Mouse (Mus musculus) heart, embryonic 16.5 days (tissue): ENCODE data around the gene Naxd. TPM values are rescaled to one million over a fixed set of nuclear protein-coding genes. Genes with fewer than 3 reads are reported as not detected.

Experiments used
- ATAC-seq: fragments of 200-750 bp; cut with Nextera tagmentation; replicated peaks from 2 replicates; pipeline ENCODE4 v1.8.0; 2017; ENCODE audit warnings: moderate number of reproducible peaks; ENCODE audit not compliant: insufficient read depth, low FRiP score; ENCODE audit errors: extremely low read depth
- H3K27ac ChIP-seq: fragments of 300-500 bp; sonication (generic); 2 replicates; pipeline ENCODE4 v1.5.1; 2014; ENCODE audit warnings: mild to moderate bottlenecking, low read length, control low read depth, moderate library complexity
- H3K27me3 ChIP-seq: fragments of 300-500 bp; sonication (generic); 2 replicates; pipeline ENCODE4 v1.6.1; 2014; ENCODE audit warnings: low read length, mixed read lengths; ENCODE audit not compliant: control insufficient read depth, insufficient read depth
- H3K36me3 ChIP-seq: fragments of 300-500 bp; sonication (generic); 2 replicates; pipeline ENCODE4 v1.6.1; 2014; ENCODE audit not compliant: control insufficient read depth, insufficient read depth
- H3K4me1 ChIP-seq: fragments of 300-500 bp; sonication (generic); 2 replicates; pipeline ENCODE4 v1.6.1; 2014; ENCODE audit warnings: low read length, mixed read lengths; ENCODE audit not compliant: control insufficient read depth, insufficient read depth
- H3K4me2 ChIP-seq: fragments of 300-500 bp; sonication (generic); 2 replicates; pipeline ENCODE4 v1.6.1; 2014; ENCODE audit warnings: low read depth, mild to moderate bottlenecking, control low read depth, low read length
- H3K4me3 ChIP-seq: fragments of 300-500 bp; sonication (generic); 2 replicates; pipeline ENCODE4 v1.5.1; 2014; ENCODE audit warnings: mild to moderate bottlenecking, control low read depth, low read length
- H3K9ac ChIP-seq: fragments of 300-500 bp; sonication (generic); 2 replicates; pipeline ENCODE4 v1.6.1; 2014; ENCODE audit warnings: low read length, control low read depth
- H3K9me3 ChIP-seq: fragments of 300-500 bp; sonication (generic); replicated peaks from 2 replicates; pipeline ENCODE4 v1.6.1; 2016; ENCODE audit warnings: low read length; ENCODE audit not compliant: control insufficient read depth
- WGBS: fragments of 180-500 bp; shearing (Covaris S2); extraction: QIAGEN DNeasy Blood & Tissue Kit; methylation state at CpG from one replicate; pipeline ENCODE4 v1.1.7; 2014; 5-methylcytosine and 5-hydroxymethylcytosine counted together
- polyA plus RNA-seq: library from polyadenylated mRNA; unstranded; fragments of >200 nt; fragmentation: Nextera tagmentation; extraction: Ambion mirVana; gene quantifications from 2 replicates; pipeline ENCODE4 v1.2.1, GENCODE M21; 2015

Gene Naxd
- polyA plus RNA-seq, 1 experiment from 2014 or later, result 90.8 TPM

- no peaks in the 10 kb centered on the region for H3K9me3 ChIP-seq
- H3K27ac ChIP-seq, result peak overlapping the region; percentile 78
- no peak overlapping the region for H3K4me3 ChIP-seq
- no peak for ATAC-seq
- 35% methylated on average over 12 of the region's 12 CpGs for WGBS
- H3K4me1 ChIP-seq, result peaks cover 40% of the 10 kb centered on the region
- no peak overlapping the region for H3K4me2 ChIP-seq
- H3K9ac ChIP-seq, result no peak overlapping the region
- no peaks in the 10 kb centered on the region for H3K27me3 ChIP-seq
- 0 out of 2 replicates have a peak, but pooled peaks cover 3% of the 10 kb centered on the region for H3K36me3 ChIP-seq
Measured at GRCm38 (mm10) chr8:11457981-11458836, 39.1 kb upstream of the Naxd start.

GRCm38 (mm10) chr8:11459016-11459415 is 38.3 kb upstream of the Naxd start:
- H3K9me3 ChIP-seq, result no peaks in the 10 kb centered on the region
- H3K9ac ChIP-seq, result no peak overlapping the region
- 53% methylated on average over 5 of the region's 5 CpGs for WGBS
- H3K4me2 ChIP-seq, result no peak overlapping the region
- no peaks in the 10 kb centered on the region for H3K27me3 ChIP-seq
- peak overlapping the region; percentile 54; the same call in 1 of the 2 replicates for H3K27ac ChIP-seq
- H3K4me3 ChIP-seq, result no peak overlapping the region
- H3K36me3 ChIP-seq, result no peaks in the 10 kb centered on the region
- H3K4me1 ChIP-seq, result peaks cover 46% of the 10 kb centered on the region
- ATAC-seq, result no peak

- H3K4me3 ChIP-seq, result no peak overlapping the region
- 10% methylated on average over 2 of the region's 2 CpGs for WGBS
- no peak for ATAC-seq
- H3K36me3 ChIP-seq, result no peaks in the 10 kb centered on the region
- peaks cover 54% of the 10 kb centered on the region for H3K4me1 ChIP-seq
- no peaks in the 10 kb centered on the region for H3K9me3 ChIP-seq
- H3K9ac ChIP-seq, result no peak overlapping the region
- H3K4me2 ChIP-seq, result no peak overlapping the region
- no peaks in the 10 kb centered on the region for H3K27me3 ChIP-seq
- 0 out of 2 replicates have a peak overlapping the region, but pooled peaks have one; percentile 12 for H3K27ac ChIP-seq
Measured at GRCm38 (mm10) chr8:11460934-11461333, 36.4 kb upstream of the Naxd start.

GRCm38 (mm10) chr8:11461847-11462246 is 35.5 kb upstream of the Naxd start:
- Histone ChIP-seq H3K4me1 (peaks cover 54% of the 10 kb centered on the region), H3K4me2 (no peak overlapping the region), H3K9ac (0 out of 2 replicates have a peak overlapping the region, but pooled peaks have one; percentile 17), H3K9me3 (no peaks in the 10 kb centered on the region), H3K36me3 (no peaks in the 10 kb centered on the region), H3K27me3 (no peaks in the 10 kb centered on the region), H3K4me3 (no peak overlapping the region), H3K27ac (peak overlapping the region; percentile 20; the same call in 1 of the 2 replicates)
- WGBS, result 30% methylated on average over 2 of the region's 2 CpGs
- ATAC-seq, result no peak

GRCm38 (mm10) chr8:11462641-11463040 is 34.7 kb upstream of the Naxd start:
- Histone ChIP-seq H3K27me3 (no peaks in the 10 kb centered on the region), H3K9ac (no peak overlapping the region), H3K4me2 (no peak overlapping the region), H3K4me1 (peaks cover 47% of the 10 kb centered on the region), H3K36me3 (peaks cover 3% of the 10 kb centered on the region), H3K4me3 (no peak overlapping the region), H3K27ac (no peak overlapping the region), H3K9me3 (0 out of 2 replicates have a peak, but pooled peaks cover 5% of the 10 kb centered on the region)
- ATAC-seq, result no peak
- WGBS, result 94% methylated on average over 4 of the region's 4 CpGs

GRCm38 (mm10) chr8:11463541-11463888 is 33.8 kb upstream of the Naxd start:
- WGBS, result 45% methylated on average over 2 of the region's 2 CpGs
- Histone ChIP-seq H3K27ac (peak overlapping the region; percentile 62), H3K9ac (no peak overlapping the region), H3K36me3 (peaks cover 8% of the 10 kb centered on the region), H3K9me3 (0 out of 2 replicates have a peak, but pooled peaks cover 5% of the 10 kb centered on the region), H3K4me2 (no peak overlapping the region), H3K4me3 (no peak overlapping the region), H3K27me3 (no peaks in the 10 kb centered on the region), H3K4me1 (peaks cover 38% of the 10 kb centered on the region)
- no peak for ATAC-seq

GRCm38 (mm10) chr8:11463889-11464706 is 33.2 kb upstream of the Naxd start:
- 66% methylated on average over 12 of the region's 12 CpGs for WGBS
- Histone ChIP-seq H3K36me3 (peaks cover 8% of the 10 kb centered on the region), H3K4me1 (peaks cover 34% of the 10 kb centered on the region), H3K4me3 (no peak overlapping the region), H3K9me3 (0 out of 2 replicates have a peak, but pooled peaks cover 5% of the 10 kb centered on the region), H3K27me3 (no peaks in the 10 kb centered on the region), H3K4me2 (no peak overlapping the region), H3K9ac (no peak overlapping the region), H3K27ac (peak overlapping the region; percentile 62)
- ATAC-seq, result no peak; the same call in 1 of the 2 replicates

- WGBS, result 67% methylated on average over 3 of the region's 3 CpGs
Measured at GRCm38 (mm10) chr8:11464707-11464964, 32.7 kb upstream of the Naxd start.

GRCm38 (mm10) chr8:11465619-11466018 is 31.7 kb upstream of the Naxd start:
- Histone ChIP-seq H3K9me3 (0 out of 2 replicates have a peak, but pooled peaks cover 5% of the 10 kb centered on the region), H3K27me3 (no peaks in the 10 kb centered on the region), H3K4me3 (no peak overlapping the region), H3K4me2 (no peak overlapping the region), H3K9ac (no peak overlapping the region), H3K27ac (no peak overlapping the region), H3K4me1 (peaks cover 37% of the 10 kb centered on the region), H3K36me3 (peaks cover 8% of the 10 kb centered on the region)
- ATAC-seq, result no peak
- 93% methylated on average over 4 of the region's 4 CpGs for WGBS

More at GRCm38 (mm10) chr8:11464707-11464964, 32.7 kb upstream of the Naxd start:
- Histone ChIP-seq H3K36me3 (peaks cover 8% of the 10 kb centered on the region), H3K27me3 (no peaks in the 10 kb centered on the region), H3K9ac (no peak overlapping the region), H3K4me3 (no peak overlapping the region), H3K27ac (no peak overlapping the region), H3K9me3 (0 out of 2 replicates have a peak, but pooled peaks cover 5% of the 10 kb centered on the region), H3K4me1 (peaks cover 36% of the 10 kb centered on the region), H3K4me2 (no peak overlapping the region)
- ATAC-seq, result no peak
